Mouse (Mus musculus) right cerebral cortex, postnatal 10 days (tissue): ENCODE measurements around the gene Cog2.

Source experiments
- DNase-seq, 2 experiments: peaks; one replicate each; pipeline ENCODE4 v3.0.0; 2021; ENCODE audit warnings: low spot score in 2 of 2

The Cog2 gene

DNA sequence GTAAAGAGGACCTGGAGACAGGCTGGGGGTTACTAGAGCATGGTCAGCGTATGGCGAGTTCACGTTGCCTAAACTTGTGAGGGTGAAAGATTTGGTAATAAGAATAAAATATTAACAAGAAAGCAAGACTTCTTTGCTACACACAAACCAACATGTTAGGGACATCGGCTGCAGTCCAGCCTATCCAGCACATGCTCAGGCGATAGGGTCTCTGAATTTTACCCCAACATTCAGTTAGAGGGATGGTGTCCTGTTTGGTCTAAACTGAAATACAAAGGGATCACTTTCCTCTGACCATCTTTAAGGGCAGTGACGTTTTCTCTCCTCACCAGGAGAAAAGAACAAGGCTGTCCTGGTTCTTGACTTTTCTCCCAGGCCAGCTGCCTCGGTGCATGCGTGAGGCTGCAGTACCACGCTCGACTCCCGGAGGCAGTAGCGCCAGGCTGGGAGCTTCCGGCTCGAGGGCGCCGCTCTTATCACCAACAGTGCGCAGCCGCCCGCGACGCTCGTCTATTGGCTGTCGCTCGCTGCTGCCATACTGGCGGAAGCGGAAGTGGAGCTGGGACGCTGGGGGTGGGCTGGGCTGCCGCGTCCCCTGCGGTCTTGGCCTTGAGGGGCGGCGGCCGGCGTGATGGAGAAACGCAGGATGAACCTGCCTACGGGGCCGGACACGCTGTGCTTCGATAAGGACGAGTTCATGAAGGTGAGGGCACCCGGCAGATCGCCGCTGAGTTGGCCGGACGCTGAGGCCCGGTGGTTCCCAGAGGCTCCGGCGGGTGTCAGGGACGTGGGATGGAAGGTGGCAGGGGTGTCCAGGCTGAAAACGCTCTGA, at the start of gene Cog2:
Cog2 (plus strand) TSS at position 519 of the 832 bp plus-strand sequence.
- DNase-seq: peak; percentile 95

DNA sequence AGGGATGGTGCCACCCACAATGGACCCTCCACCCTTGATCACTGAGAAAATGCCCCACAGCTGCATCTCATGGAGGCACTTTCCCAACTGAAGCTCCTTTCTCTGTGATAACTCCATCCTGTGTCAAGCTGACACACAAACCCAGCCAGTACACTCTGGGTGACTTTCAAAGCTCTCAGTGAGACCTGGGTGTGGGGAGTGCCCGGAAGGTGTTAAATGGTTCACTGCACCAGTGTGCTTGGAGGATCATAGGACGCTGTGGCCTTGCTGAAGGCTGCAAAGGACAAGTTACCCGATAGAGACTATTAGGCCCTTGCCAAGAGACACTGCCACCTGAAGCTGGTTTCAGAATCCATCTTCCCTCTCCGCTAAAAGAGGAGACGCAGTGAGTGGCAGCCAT, 44.9 kb upstream of the Cog2 start:
- no peak for DNase-seq

- peak; percentile 69 to 81 for DNase-seq
These were observed 43.9 kb upstream of the Cog2 start for GRCm38 (mm10) chr8:124476701-124477100.

DNA sequence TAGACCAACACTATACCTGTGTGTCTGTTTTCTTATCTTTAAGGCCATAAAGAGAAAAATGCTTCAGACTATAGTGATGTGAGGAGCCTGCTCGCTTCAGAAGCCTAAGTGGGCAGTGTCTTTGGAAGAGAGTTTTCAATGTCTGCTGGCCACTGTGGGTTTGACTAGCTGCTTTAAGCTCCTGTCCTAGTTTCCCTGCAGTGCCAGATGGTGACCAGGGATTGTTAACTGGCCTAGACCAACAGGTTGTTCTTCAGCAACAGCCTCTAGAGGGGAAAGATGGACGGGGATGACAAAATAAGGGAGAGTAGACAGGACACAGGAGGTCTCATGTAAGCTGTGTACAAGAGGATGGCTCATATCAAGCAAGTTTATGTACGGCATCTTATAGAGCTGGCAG, 41.3 kb upstream of the Cog2 start:
- DNase-seq: no peak

DNA sequence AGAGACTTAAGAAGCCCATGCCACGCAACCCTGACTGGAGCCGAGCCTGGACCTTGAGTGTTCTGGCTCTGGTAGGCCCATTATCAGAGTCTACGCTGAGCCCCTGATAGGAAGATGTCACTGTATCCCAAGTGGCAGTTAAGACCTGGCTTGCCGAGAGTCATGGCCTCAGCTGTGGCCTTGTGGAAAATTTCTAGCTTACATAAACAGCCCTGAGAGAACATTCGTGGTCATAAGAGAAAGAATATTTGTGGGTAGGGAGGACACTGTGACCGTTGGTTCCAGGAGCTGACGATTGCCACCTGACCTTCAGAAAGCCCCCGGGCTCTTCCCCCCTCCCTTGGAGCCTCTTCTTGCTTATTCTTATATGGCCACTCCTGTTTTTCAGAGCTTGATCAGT, 40.2 kb upstream of the Cog2 start:
- DNase-seq: no peak

DNA sequence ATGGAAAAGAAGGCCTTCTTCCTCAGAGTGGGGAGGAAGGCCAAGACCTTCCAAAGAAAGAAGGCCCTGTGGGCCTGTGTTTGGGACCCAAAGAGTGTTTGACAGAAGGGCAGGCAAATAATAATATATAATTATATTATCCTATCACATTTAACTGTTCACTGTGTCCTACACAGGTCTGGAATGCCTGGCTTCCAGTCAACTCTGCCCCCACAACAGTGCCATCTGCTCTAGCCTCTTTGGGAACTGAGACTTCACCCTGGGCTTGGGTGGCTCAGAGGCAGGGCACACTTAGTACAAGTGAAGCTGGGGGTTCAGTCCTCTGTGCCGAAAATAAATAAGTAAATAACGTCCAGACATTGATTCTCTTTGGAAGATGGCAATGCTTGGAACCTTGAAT, 37.8 kb upstream of the Cog2 start:
- no peak for DNase-seq

DNA sequence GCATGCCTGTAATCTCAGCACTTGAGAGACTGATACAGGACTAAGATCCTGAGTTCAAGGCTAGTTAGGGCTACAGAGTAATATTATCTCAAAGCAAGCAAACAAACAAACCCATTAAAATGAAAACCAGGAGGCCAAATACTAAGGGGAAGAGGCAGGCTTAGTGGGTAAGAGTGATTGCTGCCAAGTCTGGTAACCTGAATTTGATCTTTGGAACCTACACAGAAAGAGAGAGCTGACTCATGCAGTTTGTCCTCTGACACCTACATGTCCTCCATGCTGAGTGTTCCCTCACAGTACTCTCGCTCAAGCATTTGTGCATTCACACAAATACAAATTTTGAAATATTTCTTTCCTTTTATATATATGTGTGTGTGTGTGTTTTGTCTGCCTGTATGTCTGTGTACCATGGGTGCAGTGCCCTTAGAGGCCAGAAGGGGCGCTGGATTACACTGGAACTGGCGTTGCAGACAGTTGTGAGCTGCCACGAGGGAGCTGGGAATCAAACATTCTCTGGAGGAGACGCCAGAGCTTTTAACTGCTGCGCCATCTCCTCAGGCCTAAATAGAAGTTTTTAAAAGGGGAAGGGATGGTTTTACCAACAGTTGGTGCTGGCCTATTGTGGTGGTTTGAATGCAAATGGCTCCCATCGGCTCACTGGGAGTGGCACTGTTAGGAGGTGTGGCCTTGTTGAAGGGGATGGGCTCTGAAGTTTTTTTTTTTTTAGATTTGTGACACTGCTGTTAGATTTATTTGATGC, 37.0 kb upstream of the Cog2 start:
- DNase-seq: no peak

- no peak for DNase-seq
These were observed 31.3 kb upstream of the Cog2 start for GRCm38 (mm10) chr8:124489311-124489710.

DNA sequence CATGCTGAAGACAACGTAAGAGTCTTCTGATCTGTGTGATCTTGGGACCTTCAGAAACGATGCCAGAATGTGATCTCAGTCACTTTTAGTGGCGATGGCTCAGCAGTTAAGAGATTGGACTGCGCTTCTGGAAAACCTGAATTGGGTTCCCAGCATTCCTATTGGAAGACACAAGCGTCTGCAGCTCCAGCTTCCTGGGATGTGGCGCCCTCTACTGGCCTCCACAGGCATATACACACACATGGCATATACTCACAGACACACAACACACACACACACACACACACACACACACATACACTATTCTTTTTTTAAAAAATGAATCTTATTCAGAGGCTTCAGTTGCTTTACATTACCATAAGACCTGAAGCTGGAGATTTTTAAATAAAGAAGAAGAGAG, 30.8 kb upstream of the Cog2 start:
- no peak for DNase-seq

GRCm38 (mm10) chr8:124494397-124494796, 26.2 kb upstream of the Cog2 start:
- DNase-seq: no peak

GRCm38 (mm10) chr8:124494955-124495354, 25.6 kb upstream of the Cog2 start:
- no peak for DNase-seq

DNA sequence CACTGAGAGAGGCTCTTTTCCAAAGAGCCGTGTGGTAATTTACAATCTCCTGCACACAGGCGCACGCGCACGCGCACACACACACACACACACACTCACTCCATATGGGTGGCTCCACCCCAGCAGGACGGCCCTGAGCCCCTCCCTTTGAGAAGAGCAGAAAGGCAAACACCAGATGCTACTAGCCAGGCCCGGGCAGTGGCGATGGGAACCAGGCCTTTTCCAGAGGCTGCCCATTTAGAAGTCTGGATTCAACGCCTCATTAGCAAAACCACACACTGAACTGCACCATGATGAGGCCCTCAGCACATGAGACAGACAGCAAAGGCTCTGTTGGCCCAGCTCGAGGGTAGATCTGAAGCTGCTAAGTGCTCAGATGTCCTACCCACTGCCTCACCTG, 24.9 kb upstream of the Cog2 start:
- no peak for DNase-seq

DNA sequence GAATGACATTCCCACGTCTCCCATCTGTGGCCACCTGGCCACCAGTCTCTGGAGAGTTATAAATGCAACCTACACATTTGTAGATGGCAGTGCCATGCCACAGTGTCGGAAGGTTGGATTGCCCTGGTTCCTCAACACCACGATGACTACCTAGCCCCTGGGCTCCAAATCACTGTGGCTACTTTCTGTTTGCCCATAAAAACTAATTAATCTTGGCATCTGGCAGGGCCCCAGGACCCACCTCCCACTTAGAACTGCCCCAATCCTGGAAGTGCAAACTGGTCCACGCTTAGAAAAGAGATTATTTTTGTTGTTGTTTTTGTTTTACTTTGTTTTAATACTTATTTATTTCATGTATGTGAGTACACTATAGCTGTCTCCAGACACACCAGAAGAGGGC, 24.3 kb upstream of the Cog2 start:
- no peak for DNase-seq

DNA sequence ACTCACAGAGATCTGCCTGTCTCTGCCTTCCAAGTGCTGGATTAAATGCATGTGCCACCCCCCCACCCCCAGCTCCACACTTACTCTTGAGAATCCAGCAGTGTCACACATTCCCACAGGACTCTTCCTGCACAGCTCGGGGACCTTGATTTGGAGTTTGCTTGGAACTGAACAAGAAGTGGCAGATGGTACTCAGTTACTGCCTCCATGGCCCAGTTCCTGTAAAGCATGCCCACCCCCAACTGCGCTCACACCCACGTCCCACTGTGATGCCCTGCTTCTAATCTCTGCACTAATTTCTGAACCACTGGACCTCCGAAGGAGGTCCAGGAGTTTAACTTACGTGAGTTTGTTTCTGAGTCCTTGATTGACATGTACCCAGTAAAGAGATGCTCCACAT, 23.7 kb upstream of the Cog2 start:
- no peak for DNase-seq

DNA sequence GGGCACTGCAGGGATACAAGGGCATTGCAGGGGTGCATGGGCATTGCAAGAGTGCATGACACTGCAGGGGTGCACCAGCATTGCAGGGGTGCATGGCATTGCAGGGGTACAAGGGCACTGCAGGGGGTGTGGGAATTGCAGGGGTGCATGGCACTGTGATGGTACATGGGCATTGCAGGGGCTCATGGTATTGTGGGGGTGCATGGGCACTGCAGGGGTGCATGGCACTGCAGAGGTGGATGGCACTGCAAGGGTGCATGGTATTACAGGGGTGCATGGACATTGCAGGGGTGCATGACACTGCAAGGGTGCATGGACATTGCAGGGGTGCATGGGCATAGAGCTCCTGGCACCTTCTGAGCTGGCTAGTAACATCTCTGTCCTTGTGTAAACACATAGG, 22.2 kb upstream of the Cog2 start:
- DNase-seq: no peak

DNA sequence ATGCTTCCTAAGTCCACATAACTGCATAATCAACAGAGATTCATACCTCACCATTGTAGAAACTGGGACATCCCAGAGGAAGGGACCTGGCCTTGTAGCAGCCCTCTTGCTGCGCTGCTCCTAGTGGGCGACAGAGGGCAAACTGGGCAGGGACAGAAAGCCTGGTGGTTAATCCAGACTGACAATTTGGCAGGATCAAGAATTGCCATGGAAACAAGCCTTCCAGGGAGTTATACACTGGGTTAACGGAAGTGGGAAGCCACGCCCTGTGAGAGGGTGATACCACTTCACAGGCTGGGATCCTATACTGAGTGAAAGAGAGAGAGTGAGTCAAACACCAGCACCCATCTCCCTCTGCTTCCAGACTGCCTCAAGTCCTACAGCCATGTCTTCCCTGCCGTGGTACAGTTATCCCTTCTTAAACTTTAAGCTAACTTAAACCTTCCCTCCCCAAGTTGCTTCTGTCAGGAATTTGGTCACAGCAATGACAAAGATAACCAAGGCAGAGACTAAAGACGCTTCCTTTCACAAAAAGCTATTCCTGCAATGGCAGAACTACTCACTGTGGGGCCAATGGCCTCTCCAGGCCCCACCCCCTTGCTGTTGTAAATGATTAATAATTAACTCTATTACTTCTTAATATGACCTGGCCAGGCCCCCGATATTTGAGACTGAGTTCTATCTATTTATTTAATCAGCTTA, 21.2 kb upstream of the Cog2 start:
- no peak for DNase-seq

DNA sequence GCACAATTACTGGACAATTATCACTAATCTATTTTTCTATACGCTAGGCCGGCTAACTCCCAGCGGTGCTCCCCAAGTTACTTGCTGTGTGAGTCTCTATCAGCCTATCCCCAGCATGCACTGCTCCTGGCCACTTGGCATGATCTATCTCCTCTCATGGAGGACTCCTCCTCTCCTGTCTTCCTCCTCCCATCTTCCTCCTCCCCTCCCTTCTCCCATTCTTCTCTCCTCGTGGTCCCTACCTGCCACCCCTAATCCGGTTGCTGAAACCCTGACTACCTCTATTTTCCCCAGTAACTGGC, 20.7 kb upstream of the Cog2 start:
- no peak for DNase-seq

DNA sequence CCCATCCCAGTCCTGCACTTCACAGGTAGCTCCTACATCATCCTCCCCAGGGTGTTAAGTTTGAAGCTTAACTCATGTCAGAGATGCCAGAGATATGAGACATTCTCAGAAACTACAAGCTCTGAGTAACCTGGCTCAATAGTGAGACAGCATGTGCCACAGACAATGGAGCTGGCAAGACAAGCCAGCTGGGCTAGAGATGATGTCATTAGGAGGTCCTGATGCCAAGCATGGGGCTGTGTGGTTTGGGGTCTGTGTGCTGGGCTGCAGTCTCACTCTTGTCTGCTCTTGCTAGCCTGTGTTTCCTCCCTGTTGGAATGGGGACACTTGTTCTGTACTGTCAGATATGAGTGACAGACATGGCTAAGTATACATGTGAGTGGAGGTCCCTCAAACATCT, 14.9 kb upstream of the Cog2 start:
- DNase-seq: no peak

- peak; percentile 74 to 81 for DNase-seq
These were observed 12.8 kb upstream of the Cog2 start for GRCm38 (mm10) chr8:124507572-124508320.

DNA sequence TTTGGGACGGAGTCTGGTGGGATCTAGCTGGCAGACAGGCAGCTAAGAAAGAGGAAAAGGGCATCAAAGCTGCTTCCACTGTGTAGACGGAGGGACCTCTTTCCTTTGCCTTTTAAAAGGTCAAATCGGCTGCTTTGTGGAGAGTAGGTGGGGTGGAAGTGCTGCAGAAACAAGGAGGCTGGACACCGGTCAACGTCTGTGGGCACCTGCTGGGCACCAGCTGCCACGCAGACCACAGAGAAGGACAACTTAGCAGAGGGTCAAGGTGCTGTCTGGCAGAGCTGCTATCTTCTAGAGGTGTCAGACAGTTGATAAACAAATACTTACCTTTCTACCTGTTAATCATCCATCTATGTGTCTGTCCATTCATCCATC, 12.3 kb upstream of the Cog2 start:
- no peak for DNase-seq

GRCm38 (mm10) chr8:124509156-124509555, 11.4 kb upstream of the Cog2 start:
- no peak for DNase-seq

DNA sequence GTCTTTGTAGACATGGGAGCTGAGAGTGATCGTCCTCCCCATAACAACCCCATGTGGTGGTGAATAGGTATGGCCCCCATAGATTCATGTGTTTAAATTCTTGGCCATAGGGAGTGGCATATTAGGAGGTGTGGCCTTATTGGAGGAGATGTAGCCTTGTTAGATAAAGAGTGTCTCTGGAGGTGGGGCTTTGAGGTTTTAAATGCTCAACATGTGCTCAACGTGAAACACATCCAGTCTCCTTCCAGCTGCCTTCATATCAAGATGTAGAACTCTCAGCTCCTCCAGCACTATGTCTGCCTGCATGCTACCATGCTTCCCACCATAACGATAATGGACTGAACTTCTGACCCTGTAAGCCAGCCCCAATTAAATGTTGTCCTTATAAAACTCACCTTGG, 4.5 kb upstream of the Cog2 start:
- no peak for DNase-seq
